Mouse (Mus musculus) lung, postnatal 0 days (tissue): ENCODE measurements around the gene Ndufc1. TPM values are rescaled to one million over a fixed set of nuclear protein-coding genes. Genes with fewer than 3 reads are reported as not detected.
A peak's percentile ranks its signal among the peaks of the same experiment; 100 is the strongest.

Experiments used
- ATAC-seq: fragments of 200-750 bp; cut with Nextera tagmentation; 2 replicates; pipeline ENCODE4 v1.8.0; 2017; ENCODE audit warnings: moderate library complexity
- DNase-seq: peaks from one replicate; pipeline ENCODE4 v3.0.0-alpha.2; 2016; ENCODE audit warnings: low spot score
- H3K27ac ChIP-seq: fragments of 300-500 bp; sonication (generic); 2 replicates; pipeline ENCODE4 v1.5.1; 2014; ENCODE audit warnings: antibody characterized with exemption, mild to moderate bottlenecking, low read length, mixed read lengths
- H3K27me3 ChIP-seq: fragments of 300-500 bp; sonication (generic); replicated peaks from 2 replicates; pipeline ENCODE4 v1.6.1; 2014; ENCODE audit warnings: low read length, mixed read lengths; ENCODE audit not compliant: insufficient read depth
- H3K36me3 ChIP-seq: fragments of 300-500 bp; sonication (generic); 2 replicates; pipeline ENCODE4 v1.6.1; 2014; ENCODE audit warnings: low read length, mixed read lengths; ENCODE audit not compliant: insufficient read depth
- H3K4me1 ChIP-seq: fragments of 300-500 bp; sonication (generic); 2 replicates; pipeline ENCODE4 v1.6.1; 2014; ENCODE audit warnings: antibody characterized with exemption, low read depth, low read length, mixed read lengths; ENCODE audit not compliant: insufficient read depth
- H3K4me2 ChIP-seq: fragments of 300-500 bp; sonication (generic); replicated peaks from 2 replicates; pipeline ENCODE4 v1.6.1; 2014; ENCODE audit warnings: low read depth, mild to moderate bottlenecking, low read length, moderate library complexity, mixed read lengths
- H3K4me3 ChIP-seq: fragments of 300-500 bp; sonication (generic); 2 replicates; pipeline ENCODE4 v1.5.1; 2014; ENCODE audit warnings: low read depth, low read length
- H3K9ac ChIP-seq: fragments of 300-500 bp; sonication (generic); replicated peaks from 2 replicates; pipeline ENCODE4 v1.6.1; 2014; ENCODE audit warnings: low read depth, mild to moderate bottlenecking
- H3K9me3 ChIP-seq: fragments of 300-500 bp; sonication (generic); 2 replicates; pipeline ENCODE4 v1.6.1; 2016; ENCODE audit warnings: low read length, mixed read lengths
- CTCF ChIP-seq: IDR thresholded peaks from 2 replicates; pipeline ENCODE4 v1.5.1; 2016; ENCODE audit warnings: antibody characterized with exemption, mild to moderate bottlenecking
- EP300 ChIP-seq: IDR thresholded peaks from 2 replicates; pipeline ENCODE4 v1.6.1; 2016; ENCODE audit warnings: antibody characterized with exemption, mild to moderate bottlenecking, control low read depth
- WGBS: fragments of 180-500 bp; shearing (Covaris S2); extraction: QIAGEN DNeasy Blood & Tissue Kit; methylation state at CpG from one replicate; pipeline ENCODE4 v1.1.7; 2014; 5-methylcytosine and 5-hydroxymethylcytosine counted together
- polyA plus RNA-seq: library from polyadenylated mRNA; unstranded; fragments of >200 nt; fragmentation: Nextera tagmentation; extraction: Ambion mirVana; gene quantifications from 2 replicates; pipeline ENCODE4 v1.2.1, GENCODE M21; 2015

Gene Ndufc1
- polyA plus RNA-seq, 1 experiment from 2014 or later, result 517 TPM

- 6% methylated on average over 31 of the region's 31 CpGs for WGBS
- Histone ChIP-seq H3K4me1 (no peaks in the 10 kb centered on the region), H3K27ac (0 out of 2 replicates have a peak overlapping the region, but pooled peaks have one; percentile 20)
These were observed 43.9 kb downstream of the Ndufc1 start for GRCm38 (mm10) chr3:51364703-51365516.

GRCm38 (mm10) chr3:51361066-51361465 is 47.7 kb downstream of the Ndufc1 start:
- H3K4me1 ChIP-seq, result no peaks in the 10 kb centered on the region
- DNase-seq (peak; percentile 49), ATAC-seq (no peak)
- no peaks in the 10 kb centered on the region for H3K27me3 ChIP-seq
- no peak for TF ChIP-seq EP300
- no peak for TF ChIP-seq CTCF
- no peaks in the 10 kb centered on the region for H3K9me3 ChIP-seq
- H3K27ac ChIP-seq, result no peak overlapping the region
- no peak overlapping the region for H3K4me3 ChIP-seq
- H3K4me2 ChIP-seq, result no peak overlapping the region
- 36% methylated on average over 9 of the region's 9 CpGs for WGBS
- H3K36me3 ChIP-seq, result no peaks in the 10 kb centered on the region
- no peak overlapping the region for H3K9ac ChIP-seq

More at GRCm38 (mm10) chr3:51364703-51365516, 43.9 kb downstream of the Ndufc1 start:
- no peaks in the 10 kb centered on the region for H3K36me3 ChIP-seq
- TF ChIP-seq EP300 (no peak), CTCF (peak; percentile 93)
- H3K27me3 ChIP-seq, result no peaks in the 10 kb centered on the region
- DNase-seq (peak; percentile 93), ATAC-seq (peak; percentile 92)
- H3K9ac ChIP-seq, result no peak overlapping the region
- H3K4me3 ChIP-seq, result peak overlapping the region; percentile 30
- no peaks in the 10 kb centered on the region for H3K9me3 ChIP-seq
- peak overlapping the region; percentile 70 for H3K4me2 ChIP-seq

- no peak for TF ChIP-seq CTCF
- no peak for TF ChIP-seq EP300
- no peaks in the 10 kb centered on the region for H3K27me3 ChIP-seq
- H3K4me3 ChIP-seq, result no peak overlapping the region
- DNase-seq (no peak), ATAC-seq (no peak)
- no peaks in the 10 kb centered on the region for H3K4me1 ChIP-seq
- H3K4me2 ChIP-seq, result peak overlapping the region; percentile 79
- H3K36me3 ChIP-seq, result no peaks in the 10 kb centered on the region
- WGBS, result 36% methylated on average over 14 of the region's 14 CpGs
- no peak overlapping the region for H3K9ac ChIP-seq
- no peaks in the 10 kb centered on the region for H3K9me3 ChIP-seq
- H3K27ac ChIP-seq, result no peak overlapping the region
These were observed 49.1 kb downstream of the Ndufc1 start for GRCm38 (mm10) chr3:51359558-51360307.

- peak; percentile 64 for DNase-seq
- Histone ChIP-seq H3K9me3 (no peaks in the 10 kb centered on the region), H3K36me3 (no peaks in the 10 kb centered on the region), H3K4me1 (no peaks in the 10 kb centered on the region), H3K27me3 (no peaks in the 10 kb centered on the region), H3K9ac (0 out of 2 replicates have a peak overlapping the region, but pooled peaks have one; percentile 16), H3K4me2 (peak overlapping the region; percentile 79), H3K4me3 (peak overlapping the region; percentile 47), H3K27ac (no peak overlapping the region)
- ATAC-seq, result peak; percentile 66
- no peak for TF ChIP-seq EP300
- no peak for TF ChIP-seq CTCF
- 1% methylated on average over 50 of the region's 50 CpGs for WGBS
These were observed 49.9 kb downstream of the Ndufc1 start for GRCm38 (mm10) chr3:51358660-51359557.

- ATAC-seq, result peak; percentile 55
These were observed 50.6 kb downstream of the Ndufc1 start for GRCm38 (mm10) chr3:51358181-51358580.

More at GRCm38 (mm10) chr3:51358181-51358580, 50.6 kb downstream of the Ndufc1 start:
- Histone ChIP-seq H3K27ac (no peak overlapping the region), H3K27me3 (no peaks in the 10 kb centered on the region), H3K9me3 (no peaks in the 10 kb centered on the region), H3K4me1 (no peaks in the 10 kb centered on the region), H3K4me3 (peak overlapping the region; percentile 47; the same call in 1 of the 2 replicates), H3K9ac (no peak overlapping the region), H3K36me3 (no peaks in the 10 kb centered on the region), H3K4me2 (peak overlapping the region; percentile 79)
- TF ChIP-seq EP300 (no peak), CTCF (no peak)
- WGBS, result 2% methylated on average over 15 of the region's 15 CpGs
- peak; percentile 75 for DNase-seq
